Mouse (Mus musculus): ENCODE results near the gene Ano5.

Ano5 gene

GRCm38 (mm10) chr7:51631171-51631570 lies 120.3 kb downstream of the Ano5 start:
- DNase-seq = no peak

GRCm38 (mm10) chr7:51632543-51633229 lies 121.9 kb downstream of the Ano5 start:
- DNase-seq = no peak

- no peak for DNase-seq
These were observed 122.5 kb downstream of the Ano5 start for GRCm38 (mm10) chr7:51633230-51633844.
